Mouse (Mus musculus) cerebellum, postnatal 36 days (tissue): ENCODE data around the gene Optn.

ENCODE experiments used
- DNase-seq, 2 experiments: peaks; one replicate each; pipeline ENCODE4 v3.0.0; 2021 to 2022; ENCODE audit warnings: mixed read lengths in 2 of 2

Gene Optn

GRCm38 (mm10) chr2:5027057-5027456 is 36.8 kb downstream of the Optn start:
- no peak for DNase-seq

- no peak for DNase-seq
Observed at GRCm38 (mm10) chr2:5025162-5025733, 38.6 kb downstream of the Optn start.

- DNase-seq, result no peak
Observed at GRCm38 (mm10) chr2:5023699-5024399, 40.0 kb downstream of the Optn start.

GRCm38 (mm10) chr2:5023275-5023674 is 40.6 kb downstream of the Optn start:
- DNase-seq, result no peak

- no peak for DNase-seq
Observed at GRCm38 (mm10) chr2:5019708-5020107, 44.1 kb downstream of the Optn start.

- DNase-seq, result no peak
Observed at GRCm38 (mm10) chr2:5016922-5017321, 46.9 kb downstream of the Optn start.

- DNase-seq, result no peak
Observed at GRCm38 (mm10) chr2:5015527-5015926, 48.3 kb downstream of the Optn start.

GRCm38 (mm10) chr2:5014616-5015015 is 49.2 kb downstream of the Optn start:
- DNase-seq, result no peak

- peak; percentile 84 to 85 for DNase-seq
Observed at GRCm38 (mm10) chr2:5012491-5013324, 51.1 kb downstream of the Optn start, which contains the start of gene Mcm10. Mcm10 (minus strand) TSS chr2:5012791.

- no peak for DNase-seq
Observed at GRCm38 (mm10) chr2:5011898-5012490, 51.9 kb downstream of the Optn start.

GRCm38 (mm10) chr2:5007107-5007506 is 56.7 kb downstream of the Optn start:
- DNase-seq, result no peak

- DNase-seq, result no peak
Observed at GRCm38 (mm10) chr2:5001266-5001665, 62.6 kb downstream of the Optn start.

- no peak for DNase-seq
Observed at GRCm38 (mm10) chr2:4998905-4999304, 64.9 kb downstream of the Optn start.

GRCm38 (mm10) chr2:4996421-4996824 is 67.4 kb downstream of the Optn start:
- no peak for DNase-seq

GRCm38 (mm10) chr2:4995646-4996045 is 68.2 kb downstream of the Optn start:
- no peak for DNase-seq

GRCm38 (mm10) chr2:4994436-4994835 is 69.4 kb downstream of the Optn start:
- no peak for DNase-seq

- DNase-seq, result no peak
Observed at GRCm38 (mm10) chr2:4993584-4993983, 70.3 kb downstream of the Optn start.

GRCm38 (mm10) chr2:4988826-4989424 is 74.9 kb downstream of the Optn start:
- no peak for DNase-seq

GRCm38 (mm10) chr2:4987388-4988180 is 76.3 kb downstream of the Optn start:
- no peak for DNase-seq

GRCm38 (mm10) chr2:4986798-4987197 is 77.1 kb downstream of the Optn start:
- DNase-seq, result no peak

- DNase-seq, result no peak
Observed at GRCm38 (mm10) chr2:4985000-4985399, 78.9 kb downstream of the Optn start.

- no peak for DNase-seq
Observed at GRCm38 (mm10) chr2:4983987-4984386, 79.9 kb downstream of the Optn start.
